Mouse (Mus musculus): ENCODE results near the gene Hectd4. TPM values are rescaled to one million over a fixed set of nuclear protein-coding genes. Genes with fewer than 3 reads are reported as not detected.

The Hectd4 gene
- polyA plus RNA-seq, 1 experiment from 2014 or later: 19.0 TPM

- Histone ChIP-seq H3K4me3 (no peak overlapping the region), H3K4me2 (no peak overlapping the region), H3K9ac (no peak overlapping the region), H3K4me1 (replicated peaks) (peaks cover 4% of the 10 kb centered on the region; the same call in 1 of the 2 replicates), H3K27ac (replicated peaks) (no peak overlapping the region), H3K36me3 (no peaks in the 10 kb centered on the region), H3K9me3 (no peaks in the 10 kb centered on the region), H3K27me3 (no peaks in the 10 kb centered on the region)
- ATAC-seq (ENCODE audit: low FRiP score, low read depth): no peak
These were observed 21.2 kb downstream of the Hectd4 start for GRCm38 (mm10) chr5:121241182-121241581.

GRCm38 (mm10) chr5:121242261-121242660, 22.2 kb downstream of the Hectd4 start:
- Histone ChIP-seq H3K9me3 (no peaks in the 10 kb centered on the region), H3K27me3 (no peaks in the 10 kb centered on the region), H3K4me3 (no peak overlapping the region), H3K27ac (replicated peaks) (no peak overlapping the region), H3K4me1 (replicated peaks) (peaks cover 4% of the 10 kb centered on the region; the same call in 1 of the 2 replicates), H3K4me2 (no peak overlapping the region), H3K9ac (no peak overlapping the region), H3K36me3 (no peaks in the 10 kb centered on the region)
- no peak for ATAC-seq (ENCODE audit: low FRiP score, low read depth)
- 39% methylated on average over 1 of the region's 1 CpGs for WGBS

- ATAC-seq (ENCODE audit: low FRiP score, low read depth): no peak
- H3K27ac ChIP-seq (replicated peaks): no peak overlapping the region
- no peak overlapping the region for H3K9ac ChIP-seq
- H3K4me2 ChIP-seq: no peak overlapping the region
- H3K4me1 ChIP-seq (replicated peaks): peaks cover 4% of the 10 kb centered on the region; the same call in 1 of the 2 replicates
- H3K27me3 ChIP-seq: no peaks in the 10 kb centered on the region
- WGBS: 93% methylated on average over 1 of the region's 1 CpGs
- no peaks in the 10 kb centered on the region for H3K36me3 ChIP-seq
- H3K9me3 ChIP-seq: no peaks in the 10 kb centered on the region
- no peak overlapping the region for H3K4me3 ChIP-seq
These were observed 22.7 kb downstream of the Hectd4 start for GRCm38 (mm10) chr5:121242701-121243100.

- Histone ChIP-seq H3K4me1 (replicated peaks) (peaks cover 4% of the 10 kb centered on the region; the same call in 1 of the 2 replicates), H3K4me3 (no peak overlapping the region), H3K4me2 (no peak overlapping the region), H3K9me3 (no peaks in the 10 kb centered on the region), H3K36me3 (no peaks in the 10 kb centered on the region), H3K9ac (no peak overlapping the region), H3K27me3 (no peaks in the 10 kb centered on the region), H3K27ac (replicated peaks) (no peak overlapping the region)
- 96% methylated on average over 1 of the region's 1 CpGs for WGBS
- no peak for ATAC-seq (ENCODE audit: low FRiP score, low read depth)
These were observed 23.8 kb downstream of the Hectd4 start for GRCm38 (mm10) chr5:121243676-121244364.

- H3K36me3 ChIP-seq: no peaks in the 10 kb centered on the region
- 94% methylated on average over 5 of the region's 5 CpGs for WGBS
- no peaks in the 10 kb centered on the region for H3K27me3 ChIP-seq
- peaks cover 4% of the 10 kb centered on the region; the same call in 1 of the 2 replicates for H3K4me1 ChIP-seq (replicated peaks)
- ATAC-seq (ENCODE audit: low FRiP score, low read depth): no peak
- H3K4me3 ChIP-seq: no peak overlapping the region
- no peak overlapping the region for H3K9ac ChIP-seq
- H3K9me3 ChIP-seq: no peaks in the 10 kb centered on the region
- H3K27ac ChIP-seq (replicated peaks): no peak overlapping the region
- no peak overlapping the region for H3K4me2 ChIP-seq
These were observed 24.3 kb downstream of the Hectd4 start for GRCm38 (mm10) chr5:121244365-121244731.

- no peaks in the 10 kb centered on the region for H3K9me3 ChIP-seq
These were observed 25.2 kb downstream of the Hectd4 start for GRCm38 (mm10) chr5:121245201-121245600.

GRCm38 (mm10) chr5:121248766-121249394, 28.9 kb downstream of the Hectd4 start:
- H3K27me3 ChIP-seq: no peaks in the 10 kb centered on the region
- no peak overlapping the region for H3K4me2 ChIP-seq
- no peak for ATAC-seq (ENCODE audit: low FRiP score, low read depth)

More at GRCm38 (mm10) chr5:121245201-121245600, 25.2 kb downstream of the Hectd4 start:
- H3K27me3 ChIP-seq: no peaks in the 10 kb centered on the region
- H3K9ac ChIP-seq: no peak overlapping the region
- no peaks in the 10 kb centered on the region for H3K36me3 ChIP-seq
- no peak overlapping the region for H3K4me2 ChIP-seq
- no peak overlapping the region for H3K27ac ChIP-seq (replicated peaks)
- no peak overlapping the region for H3K4me3 ChIP-seq
- no peak for ATAC-seq (ENCODE audit: low FRiP score, low read depth)
- H3K4me1 ChIP-seq (replicated peaks): no peaks in the 10 kb centered on the region; the same call in 1 of the 2 replicates
- 93% methylated on average over 7 of the region's 7 CpGs for WGBS

GRCm38 (mm10) chr5:121249693-121250092, 29.7 kb downstream of the Hectd4 start:
- Histone ChIP-seq H3K27ac (replicated peaks) (no peak overlapping the region), H3K4me1 (replicated peaks) (no peaks in the 10 kb centered on the region; the same call in 1 of the 2 replicates), H3K27me3 (no peaks in the 10 kb centered on the region), H3K4me2 (no peak overlapping the region), H3K9me3 (no peaks in the 10 kb centered on the region), H3K9ac (no peak overlapping the region), H3K36me3 (0 out of 2 replicates have a peak, but pooled peaks cover 8% of the 10 kb centered on the region), H3K4me3 (no peak overlapping the region)
- ATAC-seq (ENCODE audit: low FRiP score, low read depth): no peak
- WGBS: 94% methylated on average over 3 of the region's 3 CpGs

More at GRCm38 (mm10) chr5:121248766-121249394, 28.9 kb downstream of the Hectd4 start:
- Histone ChIP-seq H3K9ac (no peak overlapping the region), H3K36me3 (0 out of 2 replicates have a peak, but pooled peaks cover 2% of the 10 kb centered on the region), H3K9me3 (no peaks in the 10 kb centered on the region), H3K4me1 (replicated peaks) (no peaks in the 10 kb centered on the region; the same call in 1 of the 2 replicates), H3K27ac (replicated peaks) (no peak overlapping the region), H3K4me3 (no peak overlapping the region)
- WGBS: 78% methylated on average over 3 of the region's 3 CpGs

- no peak for ATAC-seq (ENCODE audit: low FRiP score, low read depth)
- no peak overlapping the region for H3K9ac ChIP-seq
- H3K27ac ChIP-seq (replicated peaks): no peak overlapping the region
- H3K4me1 ChIP-seq (replicated peaks): no peaks in the 10 kb centered on the region
- 0 out of 2 replicates have a peak, but pooled peaks cover 11% of the 10 kb centered on the region for H3K36me3 ChIP-seq
- no peaks in the 10 kb centered on the region for H3K9me3 ChIP-seq
- no peaks in the 10 kb centered on the region for H3K27me3 ChIP-seq
- H3K4me2 ChIP-seq: no peak overlapping the region
- WGBS: 73% methylated on average over 8 of the region's 8 CpGs
- no peak overlapping the region for H3K4me3 ChIP-seq
These were observed 31.8 kb downstream of the Hectd4 start for GRCm38 (mm10) chr5:121251813-121252212.

GRCm38 (mm10) chr5:121253816-121254497, 33.9 kb downstream of the Hectd4 start:
- Histone ChIP-seq H3K4me2 (no peak overlapping the region), H3K9ac (no peak overlapping the region), H3K27me3 (no peaks in the 10 kb centered on the region), H3K27ac (replicated peaks) (no peak overlapping the region), H3K36me3 (0 out of 2 replicates have a peak, but pooled peaks cover 13% of the 10 kb centered on the region), H3K9me3 (no peaks in the 10 kb centered on the region), H3K4me1 (replicated peaks) (no peaks in the 10 kb centered on the region), H3K4me3 (no peak overlapping the region)
- no peak for ATAC-seq (ENCODE audit: low FRiP score, low read depth)
- WGBS: 88% methylated on average over 18 of the region's 18 CpGs

- Histone ChIP-seq H3K9me3 (no peaks in the 10 kb centered on the region), H3K9ac (no peak overlapping the region), H3K27me3 (no peaks in the 10 kb centered on the region), H3K36me3 (peaks cover 18% of the 10 kb centered on the region), H3K4me1 (replicated peaks) (no peaks in the 10 kb centered on the region), H3K4me3 (no peak overlapping the region), H3K4me2 (no peak overlapping the region), H3K27ac (replicated peaks) (no peak overlapping the region)
- 86% methylated on average over 7 of the region's 7 CpGs for WGBS
- no peak for ATAC-seq (ENCODE audit: low FRiP score, low read depth)
These were observed 35.0 kb downstream of the Hectd4 start for GRCm38 (mm10) chr5:121254977-121255376.

- Histone ChIP-seq H3K4me3 (no peak overlapping the region), H3K27me3 (no peaks in the 10 kb centered on the region), H3K27ac (replicated peaks) (no peak overlapping the region), H3K9me3 (no peaks in the 10 kb centered on the region), H3K4me2 (no peak overlapping the region), H3K36me3 (peaks cover 29% of the 10 kb centered on the region), H3K4me1 (replicated peaks) (no peaks in the 10 kb centered on the region), H3K9ac (no peak overlapping the region)
- no peak for ATAC-seq (ENCODE audit: low FRiP score, low read depth)
- WGBS: 88% methylated on average over 3 of the region's 3 CpGs
These were observed 41.8 kb downstream of the Hectd4 start for GRCm38 (mm10) chr5:121261806-121262205.

Measured in hindbrain, embryonic 15.5 days (tissue).